28 mouse cellular contexts compared by ENCODE assay signal in the genomic region with DNA sequence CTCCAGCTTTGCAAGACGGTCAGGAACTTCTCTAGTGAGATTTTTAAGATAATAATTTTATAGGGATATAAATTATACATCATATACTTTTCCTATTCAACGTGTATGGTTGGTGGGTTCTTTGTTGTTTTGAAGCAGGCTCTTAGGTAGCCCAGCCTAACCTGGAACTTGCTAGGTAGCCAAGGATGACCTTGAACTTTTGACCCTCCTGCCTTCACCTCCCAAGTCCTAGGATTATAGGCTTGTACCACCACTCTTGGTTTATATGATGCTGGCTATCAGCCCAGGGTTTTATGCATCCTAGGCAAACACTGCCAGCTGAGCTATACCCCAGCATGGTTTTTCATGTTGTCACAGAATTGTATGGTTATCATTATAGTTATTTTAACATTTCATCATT.
DNase-seq lines count a peak whose midpoint lies in the region; ATAC-seq and TF ChIP-seq lines count a peak whose summit lies in the region.
"Had no signal": no experiment of that assay in that cellular context is flagged by ENCODE, and none has a peak within 500 bp of the region (broad histone marks: within the 10 kb centered on the region; RNA-seq: fewer than 3 reads in every experiment).

No protein-coding gene starts in this region.

- H3K4me3 ChIP-seq in gastrocnemius, adult 2 months = no peak overlapping the region
- H3K4me3 ChIP-seq in heart, embryonic 16.5 days (ENCODE audit: low read length) = no peak overlapping the region
- H3K4me3 ChIP-seq in heart, embryonic 11.5 days (ENCODE audit: low read depth, low read length) = no peak overlapping the region
- H3K4me3 ChIP-seq in hindbrain, embryonic 12.5 days = no peak overlapping the region
- H3K4me3 ChIP-seq: embryonic facial prominence, embryonic 13.5 days; embryonic facial prominence, embryonic 15.5 days; erythroblast, embryonic 14.5 days; forebrain, embryonic 10.5 days; forebrain, embryonic 12.5 days had no signal

- intact Hi-C loops in gastrocnemius, adult 2 months (cut with DNase I) = loop anchor here (10.0 kb wide), 1 partner anchor 175 kb away; no protein-coding TSS in a partner anchor

- H3K27me3 ChIP-seq in heart, embryonic 16.5 days (ENCODE audit: control insufficient read depth, insufficient read depth, low read length) = no peaks in the 10 kb centered on the region
- no peaks in the 10 kb centered on the region for H3K27me3 ChIP-seq in heart, embryonic 11.5 days (ENCODE audit: control insufficient read depth, insufficient read depth, low read length)
- H3K27me3 ChIP-seq in hindbrain, embryonic 12.5 days = no peaks in the 10 kb centered on the region
- H3K27me3 ChIP-seq: CH12.LX; embryonic facial prominence, embryonic 13.5 days; embryonic facial prominence, embryonic 15.5 days; forebrain, embryonic 12.5 days; Patski had no signal

- H3K9me3 ChIP-seq in heart, embryonic 16.5 days (replicated peaks; ENCODE audit: control insufficient read depth, low read length) = no peaks in the 10 kb centered on the region
- H3K9me3 ChIP-seq in heart, embryonic 11.5 days (replicated peaks; ENCODE audit: control insufficient read depth, low read length) = no peaks in the 10 kb centered on the region
- no peaks in the 10 kb centered on the region for H3K9me3 ChIP-seq in hindbrain, embryonic 12.5 days (replicated peaks)
- H3K9me3 ChIP-seq: embryonic facial prominence, embryonic 13.5 days; embryonic facial prominence, embryonic 15.5 days; forebrain, embryonic 10.5 days; forebrain, embryonic 12.5 days; G1E had no signal

- H3K9ac ChIP-seq in heart, embryonic 16.5 days (ENCODE audit: low read length) = no peak overlapping the region
- H3K9ac ChIP-seq in heart, embryonic 11.5 days (ENCODE audit: low read depth, low read length) = no peak overlapping the region
- H3K9ac ChIP-seq in hindbrain, embryonic 12.5 days = no peak overlapping the region
- H3K9ac ChIP-seq: embryonic facial prominence, embryonic 13.5 days; embryonic facial prominence, embryonic 15.5 days; forebrain, embryonic 12.5 days had no signal

- no peak for ATAC-seq in heart, embryonic 16.5 days (replicated peaks; ENCODE audit: extremely low read depth, insufficient read depth, low FRiP score)
- no peak for ATAC-seq in heart, embryonic 11.5 days (replicated peaks; ENCODE audit: insufficient number of reproducible peaks, low FRiP score, low TSS enrichment)
- ATAC-seq in hindbrain, embryonic 12.5 days (ENCODE audit: low FRiP score) = no peak
- ATAC-seq: CD4-positive, CD25-positive, alpha-beta regulatory T cell, adult 4 months; forebrain, embryonic 14.5 days; forebrain, embryonic 16.5 days; Patski had no signal

- TF ChIP-seq CTCF in gastrocnemius, adult 2 months (IDR thresholded peaks at IDR 0.05) = no peak

- H3K36me3 ChIP-seq in heart, embryonic 16.5 days (ENCODE audit: control insufficient read depth, insufficient read depth) = no peaks in the 10 kb centered on the region
- no peaks in the 10 kb centered on the region for H3K36me3 ChIP-seq in heart, embryonic 11.5 days (ENCODE audit: control insufficient read depth, insufficient read depth, low read length)
- H3K36me3 ChIP-seq in hindbrain, embryonic 12.5 days = no peaks in the 10 kb centered on the region
- H3K36me3 ChIP-seq: embryonic facial prominence, embryonic 13.5 days; embryonic facial prominence, embryonic 15.5 days; forebrain, embryonic 10.5 days; forebrain, embryonic 12.5 days had no signal

- peak overlapping the region; percentile 55; the same call in 1 of the 2 replicates for H3K27ac ChIP-seq in gastrocnemius, adult 2 months
- peak overlapping the region; percentile 35; the same call in 1 of the 2 replicates for H3K27ac ChIP-seq in heart, embryonic 16.5 days (ENCODE audit: low read length)
- no peak overlapping the region for H3K27ac ChIP-seq in heart, embryonic 11.5 days (ENCODE audit: low read depth, low read length)
- no peak overlapping the region for H3K27ac ChIP-seq in hindbrain, embryonic 12.5 days
- H3K27ac ChIP-seq: embryonic facial prominence, embryonic 13.5 days; embryonic facial prominence, embryonic 15.5 days; forebrain, embryonic 10.5 days; forebrain, embryonic 12.5 days had no signal

- DNase-seq in gastrocnemius, adult 2 months = peak; percentile 10
- DNase-seq in gastrocnemius, postnatal 25 days = no peak
- peak; percentile 66 for DNase-seq in R1 (ENCODE audit: low read depth, low spot score)
- DNase-seq in right cerebral cortex, postnatal 25 days = no peak
- DNase-seq: adrenal gland, adult 8-10 months; adrenal gland, postnatal 14 days; adrenal gland, postnatal 36 days; B cell, adult 2 months; cerebellum, adult 11-12 months; cerebellum, adult 2 months; cerebellum, adult 9-10 months; cerebellum, postnatal 14 days; cerebellum, postnatal 36 days; embryo, embryonic 11 days had no signal

- H3K4me1 ChIP-seq in heart, embryonic 16.5 days (ENCODE audit: control insufficient read depth, insufficient read depth, low read length) = peaks cover 32% of the 10 kb centered on the region
- H3K4me1 ChIP-seq in heart, embryonic 11.5 days (ENCODE audit: control insufficient read depth, insufficient read depth, low read length) = peaks cover 44% of the 10 kb centered on the region
- no peaks in the 10 kb centered on the region for H3K4me1 ChIP-seq in hindbrain, embryonic 12.5 days
- H3K4me1 ChIP-seq: embryonic facial prominence, embryonic 13.5 days; forebrain, embryonic 10.5 days; forebrain, embryonic 12.5 days had no signal

- 57% methylated on average over 2 of the region's 2 CpGs for WGBS in heart, embryonic 16.5 days
- WGBS in heart, embryonic 11.5 days (ENCODE audit: insufficient replicate concordance) = 55% methylated on average over 2 of the region's 2 CpGs
- WGBS in hindbrain, embryonic 12.5 days = 77% methylated on average over 2 of the region's 2 CpGs

- H3K4me2 ChIP-seq in heart, embryonic 16.5 days (ENCODE audit: low read depth, low read length) = no peak overlapping the region
- H3K4me2 ChIP-seq in heart, embryonic 11.5 days = no peak overlapping the region
- no peak overlapping the region for H3K4me2 ChIP-seq in hindbrain, embryonic 12.5 days (replicated peaks)
- H3K4me2 ChIP-seq: embryonic facial prominence, embryonic 13.5 days; embryonic facial prominence, embryonic 15.5 days; forebrain, embryonic 12.5 days had no signal

Comparison
In these comparisons a context has a peak if more than half of its experiments do, and no peak if none do; other contexts are left out.
1. DNase-seq: peak in gastrocnemius, adult 2 months (single experiment) and R1 (single experiment); none in gastrocnemius, postnatal 25 days (single experiment) and right cerebral cortex, postnatal 25 days (single experiment).
2. H3K27ac ChIP-seq: peak in gastrocnemius, adult 2 months (single experiment) and heart, embryonic 16.5 days (single experiment); none in heart, embryonic 11.5 days (single experiment) and hindbrain, embryonic 12.5 days (single experiment).